Mouse (Mus musculus): Measurements from ENCODE around the gene Ttc19.

- TF ChIP-seq POLR2A (IDR thresholded peaks at IDR 0.05; ENCODE audit: low read depth, low read length) (no peak), CTCF (IDR thresholded peaks at IDR 0.05; ENCODE audit: extremely low read depth, insufficient read length, insufficient replicate concordance, low read depth, low read length) (no peak)
Measured at GRCm38 (mm10) chr11:62355216-62355615, 73.9 kb downstream of the Ttc19 start.

Data from small intestine, adult 2 months (tissue).